Mouse (Mus musculus) adrenal gland, postnatal 4 days (tissue): ENCODE results near the gene Ccdc113. TPM values are rescaled to one million over a fixed set of nuclear protein-coding genes. Genes with fewer than 3 reads are reported as not detected.

Experiments
- DNase-seq, 2 experiments: peaks; one replicate each; pipeline ENCODE4 v3.0.0; 2021 to 2022; ENCODE audit warnings: low spot score in 2 of 2, mixed read lengths in 2 of 2
- total RNA-seq, 2 experiments: library from RNA; stranded (reverse); gene quantifications; 2 replicates each; pipeline ENCODE4 v1.2.3; 2021

Ccdc113 gene
- total RNA-seq, 2 experiments from 2014 or later, result 1.4 to 2.4 TPM

- DNase-seq, result no peak
Measured at GRCm38 (mm10) chr8:95532206-95532605, 1.7 kb upstream of the Ccdc113 start.

GRCm38 (mm10) chr8:95539487-95539886, 5.6 kb downstream of the Ccdc113 start:
- no peak for DNase-seq

DNA sequence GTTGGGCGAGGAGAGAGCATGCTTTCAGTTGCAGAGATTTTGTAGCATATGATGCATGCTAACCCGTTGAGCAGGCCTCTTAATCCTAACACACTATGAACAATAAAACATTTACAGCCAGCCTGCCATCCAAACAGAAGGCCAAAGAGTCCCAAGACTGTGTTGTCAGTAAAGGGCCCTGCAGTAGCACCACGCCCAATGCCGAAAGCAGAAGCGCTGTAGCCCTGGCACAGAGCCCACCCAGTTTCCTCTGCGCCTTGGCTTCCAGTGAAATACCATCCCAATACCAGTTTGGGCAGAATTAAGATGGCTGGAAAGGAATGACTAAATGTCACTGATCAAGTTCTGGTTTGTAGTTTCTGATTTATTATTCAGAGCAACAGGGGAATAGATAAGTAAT, 8.3 kb downstream of the Ccdc113 start:
- no peak for DNase-seq

- DNase-seq, result no peak
Measured at GRCm38 (mm10) chr8:95543065-95543464, 9.2 kb downstream of the Ccdc113 start.

DNA sequence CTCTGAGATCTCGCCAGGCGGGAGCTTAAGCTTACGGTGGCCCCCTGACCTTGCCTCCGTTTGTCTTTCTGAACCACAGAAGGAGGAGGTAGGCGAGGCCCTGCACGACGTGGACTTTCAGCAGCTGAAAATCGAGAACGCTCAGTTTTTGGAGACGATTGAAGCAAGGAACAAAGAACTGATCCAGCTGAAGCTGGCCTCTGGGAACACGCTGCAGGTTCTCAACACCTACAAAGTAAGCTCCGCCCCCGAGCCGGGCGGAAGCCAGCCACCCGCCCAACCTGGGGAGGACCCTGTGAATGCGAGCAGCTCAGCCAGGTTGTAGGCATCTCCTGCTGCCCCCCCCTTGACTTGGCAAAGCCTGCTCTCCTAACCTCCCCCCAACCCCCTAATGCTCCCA, 11.9 kb downstream of the Ccdc113 start:
- no peak for DNase-seq

- no peak for DNase-seq
Measured at GRCm38 (mm10) chr8:95546986-95547385, 13.1 kb downstream of the Ccdc113 start.

GRCm38 (mm10) chr8:95547931-95548330, 14.0 kb downstream of the Ccdc113 start:
- no peak for DNase-seq

DNA sequence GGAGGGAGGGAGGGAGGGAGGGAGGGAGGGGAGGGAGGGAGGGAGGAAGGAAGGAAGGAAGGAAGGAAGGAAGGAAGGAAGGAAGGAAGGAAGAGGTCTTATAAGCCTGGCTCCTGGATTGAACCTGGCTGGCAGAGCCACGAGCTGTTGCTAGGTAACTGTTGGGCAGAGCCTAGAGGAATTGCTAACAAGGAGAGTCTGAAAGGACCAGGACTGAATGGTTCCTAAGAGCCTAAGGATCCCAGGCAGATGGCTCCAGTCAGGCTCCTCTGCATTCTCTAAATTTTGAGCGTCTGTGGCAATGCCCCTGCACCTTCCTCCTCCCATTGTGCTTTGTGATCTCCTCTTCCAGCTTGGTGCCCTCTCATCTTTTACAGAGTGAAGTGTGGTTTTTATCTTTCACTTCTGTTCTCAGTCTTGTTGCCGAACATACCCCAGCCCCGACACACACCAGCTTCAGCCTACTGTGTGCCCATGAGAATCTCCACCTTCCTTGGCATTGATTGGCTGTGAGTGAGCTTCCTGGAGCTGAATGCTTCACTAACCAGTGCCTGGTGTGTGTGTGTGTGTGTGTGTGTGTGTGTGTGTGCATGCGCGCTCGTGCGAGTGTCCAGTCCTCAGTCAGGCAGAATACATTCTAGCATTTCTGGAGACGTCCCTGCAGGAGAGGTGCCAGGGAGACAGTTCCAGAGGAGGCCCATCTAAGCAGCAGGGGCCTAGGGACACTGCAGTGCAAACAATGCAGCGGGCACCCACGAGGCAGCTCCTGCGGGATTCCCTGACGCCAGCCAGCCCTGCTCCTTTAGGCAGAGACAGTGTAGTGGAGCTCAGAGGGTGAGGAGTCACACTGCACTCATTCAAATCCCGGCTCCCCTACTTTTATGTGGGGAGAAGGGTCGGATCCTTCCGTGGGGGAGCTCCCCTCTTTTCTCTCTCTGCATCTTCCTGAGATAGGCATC, 16.3 kb downstream of the Ccdc113 start:
- no peak for DNase-seq

GRCm38 (mm10) chr8:95551577-95551976, 17.7 kb downstream of the Ccdc113 start:
- no peak for DNase-seq

GRCm38 (mm10) chr8:95555963-95556362, 22.1 kb downstream of the Ccdc113 start:
- DNase-seq, result no peak

- DNase-seq, result no peak
Measured at GRCm38 (mm10) chr8:95566217-95566616, 32.3 kb downstream of the Ccdc113 start.

- no peak for DNase-seq
Measured at GRCm38 (mm10) chr8:95566809-95567208, 32.9 kb downstream of the Ccdc113 start.

GRCm38 (mm10) chr8:95573146-95573545, 39.3 kb downstream of the Ccdc113 start:
- DNase-seq, result no peak

- no peak for DNase-seq
Measured at GRCm38 (mm10) chr8:95576240-95576639, 42.4 kb downstream of the Ccdc113 start, which contains the start of gene Prss54. TSS of gene Prss54 (minus strand) at chr8:95576340.

DNA sequence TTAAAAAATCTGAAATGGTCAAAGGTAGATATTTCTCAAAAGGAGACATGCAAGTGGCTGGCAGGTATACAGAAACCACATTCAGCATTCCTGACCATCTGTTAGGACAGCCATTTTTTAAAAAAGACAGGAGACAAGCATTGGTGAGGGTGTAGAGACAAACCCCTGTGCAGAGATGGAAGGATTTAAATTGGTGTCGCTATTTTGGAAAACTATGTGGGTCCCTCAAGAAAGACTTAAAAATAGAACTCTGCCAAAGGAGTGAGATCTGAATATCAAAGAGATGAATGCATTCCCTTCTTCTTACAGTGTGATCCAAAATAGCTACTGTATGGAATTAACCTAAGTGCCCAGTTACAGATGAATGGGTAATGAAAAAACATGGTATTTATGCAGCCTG, 53.5 kb downstream of the Ccdc113 start:
- no peak for DNase-seq

GRCm38 (mm10) chr8:95589282-95589681, 55.4 kb downstream of the Ccdc113 start:
- no peak for DNase-seq

- DNase-seq, result no peak
Measured at GRCm38 (mm10) chr8:95590539-95590938, 56.7 kb downstream of the Ccdc113 start.

- DNase-seq, result no peak
Measured at GRCm38 (mm10) chr8:95592131-95592780, 58.4 kb downstream of the Ccdc113 start.

- DNase-seq, result no peak
Measured at GRCm38 (mm10) chr8:95593439-95594393, 59.8 kb downstream of the Ccdc113 start.

GRCm38 (mm10) chr8:95595131-95595530, 61.2 kb downstream of the Ccdc113 start:
- DNase-seq, result no peak

DNA sequence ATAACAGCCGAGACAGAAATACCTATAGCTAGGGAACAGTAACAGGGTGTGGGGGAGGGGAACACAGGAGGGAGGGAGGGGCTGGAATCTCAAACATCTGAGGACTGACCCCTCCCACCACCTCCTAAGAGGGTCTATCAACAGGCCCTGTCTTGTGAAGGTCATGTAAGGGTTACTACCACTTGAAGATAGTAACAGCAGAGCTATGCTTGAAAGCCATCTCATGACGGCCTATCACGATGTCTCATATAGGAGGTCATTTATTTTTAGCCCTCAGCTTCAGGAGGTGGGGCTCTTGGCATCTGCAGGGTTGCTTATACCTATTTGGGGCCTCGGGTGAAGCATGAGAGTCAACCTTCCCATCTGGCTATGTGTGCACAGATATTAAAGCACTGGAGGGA, 63.0 kb downstream of the Ccdc113 start:
- DNase-seq, result no peak
